Mouse (Mus musculus): ENCODE results near the gene Rasip1. TPM values are rescaled to one million over a fixed set of nuclear protein-coding genes. Genes with fewer than 3 reads are reported as not detected.

Rasip1 gene
- polyA plus RNA-seq, 1 experiment from 2014 or later: 11.7 TPM

DNA sequence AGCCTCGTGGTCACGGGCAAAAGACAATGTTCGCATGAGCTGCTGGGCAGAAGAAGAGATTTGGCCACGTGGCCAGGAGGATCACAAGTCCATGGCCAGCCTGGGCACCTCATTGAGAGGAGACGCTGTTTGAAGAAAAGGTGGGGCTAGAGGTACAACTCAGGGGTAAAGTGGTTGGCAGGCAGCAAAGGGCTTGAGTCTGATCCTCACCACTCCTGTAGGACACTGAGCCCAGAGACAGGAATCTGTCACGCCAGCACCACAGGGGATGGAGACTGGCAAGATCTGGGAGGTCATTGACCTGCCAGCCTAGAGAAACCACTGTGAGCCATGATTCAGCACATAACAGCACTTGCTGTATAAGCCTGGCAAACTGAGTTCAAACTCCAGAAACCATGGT lies 29.8 kb upstream of the Rasip1 start:
- Histone ChIP-seq H3K9ac (replicated peaks) (no peak overlapping the region), H3K27me3 (no peaks in the 10 kb centered on the region), H3K9me3 (no peaks in the 10 kb centered on the region), H3K36me3 (no peaks in the 10 kb centered on the region), H3K4me3 (replicated peaks) (no peak overlapping the region), H3K27ac (no peak overlapping the region), H3K4me2 (no peak overlapping the region), H3K4me1 (replicated peaks) (peaks cover 18% of the 10 kb centered on the region)
- ATAC-seq (ENCODE audit: insufficient number of reproducible peaks, insufficient read depth, low FRiP score, low TSS enrichment, low read depth): no peak
- WGBS: 95% methylated on average over 6 of the region's 6 CpGs

DNA sequence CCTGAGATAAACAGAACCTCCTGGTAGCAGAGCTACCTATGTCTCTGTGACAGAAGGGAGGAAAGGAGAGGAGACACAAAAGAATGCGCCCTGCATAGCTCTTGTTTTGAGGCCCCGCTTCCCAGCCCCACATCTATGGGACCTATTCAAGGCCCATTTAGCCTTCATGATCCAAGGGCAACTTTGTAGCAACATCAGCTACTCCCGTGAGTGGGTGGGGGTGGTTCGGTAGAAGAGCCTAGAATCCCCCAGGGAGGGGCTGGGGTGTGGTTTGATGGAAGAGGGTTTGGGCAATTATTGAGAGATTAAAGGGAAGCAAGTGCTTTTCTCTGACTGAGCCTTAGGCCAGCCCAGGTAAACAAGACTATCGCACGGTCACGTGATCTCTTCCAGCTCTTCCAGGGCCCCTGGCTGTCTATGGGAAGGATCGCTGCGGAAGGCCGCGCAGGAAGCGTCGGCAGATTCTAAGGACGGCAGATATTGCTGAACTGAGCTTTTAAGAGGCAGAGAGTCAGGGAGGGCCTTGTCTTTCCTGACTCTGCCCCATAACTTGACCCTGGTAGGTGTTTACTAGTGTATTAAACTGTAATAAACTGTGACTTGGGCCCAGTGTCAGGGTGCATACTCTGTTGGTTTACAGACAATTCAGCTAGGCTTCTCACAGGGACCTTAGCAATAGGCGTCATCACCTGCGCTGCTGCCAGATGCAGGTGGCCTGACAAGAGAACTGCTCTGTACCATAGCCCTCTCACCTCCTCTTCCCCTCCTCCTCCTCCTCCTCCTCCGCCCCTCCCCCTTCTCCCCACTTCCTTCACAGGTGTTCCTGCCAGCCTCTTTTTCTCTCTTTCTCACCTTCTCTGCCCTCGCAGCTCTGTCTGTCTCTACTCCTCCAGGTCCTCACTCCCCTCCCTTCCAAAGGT lies 28.1 kb upstream of the Rasip1 start:
- no peaks in the 10 kb centered on the region for H3K9me3 ChIP-seq
- H3K4me3 ChIP-seq (replicated peaks): no peak overlapping the region
- H3K9ac ChIP-seq (replicated peaks): no peak overlapping the region
- no peaks in the 10 kb centered on the region for H3K27me3 ChIP-seq
- WGBS: 38% methylated on average over 18 of the region's 18 CpGs
- no peaks in the 10 kb centered on the region for H3K36me3 ChIP-seq
- no peak for ATAC-seq (ENCODE audit: insufficient number of reproducible peaks, insufficient read depth, low FRiP score, low TSS enrichment, low read depth)
- H3K4me1 ChIP-seq (replicated peaks): peaks cover 18% of the 10 kb centered on the region
- H3K4me2 ChIP-seq: no peak overlapping the region
- no peak overlapping the region for H3K27ac ChIP-seq

DNA sequence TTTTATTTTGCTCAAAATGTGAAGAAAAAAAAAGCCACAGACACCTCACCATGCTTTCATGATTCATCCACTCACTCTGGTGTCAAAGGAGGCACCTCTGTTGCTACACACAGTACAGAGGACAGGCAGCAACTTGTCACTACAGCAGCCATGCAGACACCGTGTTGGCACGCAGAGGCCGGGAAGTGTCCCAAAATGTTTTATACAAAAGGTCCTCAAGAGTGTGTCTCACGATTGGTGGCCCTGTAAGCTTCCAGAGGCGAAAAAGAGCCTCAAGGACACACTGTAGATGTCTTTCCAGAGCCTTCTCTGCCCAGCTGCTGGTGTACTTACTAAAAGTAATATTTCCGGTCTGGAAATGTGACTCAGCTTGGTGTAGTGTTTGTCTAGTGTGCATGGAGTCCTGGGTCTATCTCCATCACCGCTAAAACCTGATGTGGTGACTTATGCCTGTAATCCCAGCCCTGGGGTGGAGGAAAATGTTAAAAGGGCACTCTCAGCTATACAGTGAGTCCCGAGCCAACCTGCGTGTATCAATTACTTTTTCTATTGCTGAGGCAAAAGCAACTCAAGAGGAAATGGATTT lies 21.5 kb upstream of the Rasip1 start:
- Histone ChIP-seq H3K4me2 (no peak overlapping the region), H3K4me3 (replicated peaks) (no peak overlapping the region), H3K9me3 (no peaks in the 10 kb centered on the region), H3K36me3 (no peaks in the 10 kb centered on the region), H3K27me3 (no peaks in the 10 kb centered on the region), H3K27ac (no peak overlapping the region), H3K9ac (replicated peaks) (no peak overlapping the region), H3K4me1 (replicated peaks) (peaks cover 9% of the 10 kb centered on the region)
- ATAC-seq (ENCODE audit: insufficient number of reproducible peaks, insufficient read depth, low FRiP score, low TSS enrichment, low read depth): no peak
- 83% methylated on average over 9 of the region's 9 CpGs for WGBS

DNA sequence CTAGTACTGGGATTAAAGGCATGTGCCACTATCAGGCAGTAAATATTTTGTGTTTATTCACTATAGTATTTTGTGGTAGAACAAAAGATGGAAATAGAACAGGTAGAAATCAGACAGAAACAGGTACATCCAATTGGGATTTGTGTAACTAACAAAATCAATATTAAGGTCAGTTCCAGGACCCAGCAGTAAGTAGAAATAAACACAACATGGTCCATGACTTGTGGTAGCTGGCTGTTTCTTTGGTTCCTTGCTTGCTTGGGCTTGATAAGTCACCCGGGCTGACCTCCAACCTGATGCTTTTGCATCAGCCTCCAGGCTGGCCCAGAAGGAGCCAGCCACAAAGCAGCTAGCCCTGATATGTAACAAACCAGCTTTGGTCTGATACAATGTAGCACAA lies 17.8 kb upstream of the Rasip1 start:
- 64% methylated on average over 1 of the region's 1 CpGs for WGBS
- no peaks in the 10 kb centered on the region for H3K27me3 ChIP-seq
- no peak overlapping the region for H3K4me2 ChIP-seq
- H3K9me3 ChIP-seq: no peaks in the 10 kb centered on the region
- no peak overlapping the region for H3K4me3 ChIP-seq (replicated peaks)
- no peak overlapping the region for H3K27ac ChIP-seq
- no peak for ATAC-seq (ENCODE audit: insufficient number of reproducible peaks, insufficient read depth, low FRiP score, low TSS enrichment, low read depth)
- no peaks in the 10 kb centered on the region for H3K36me3 ChIP-seq
- no peaks in the 10 kb centered on the region for H3K4me1 ChIP-seq (replicated peaks)
- H3K9ac ChIP-seq (replicated peaks): no peak overlapping the region

DNA sequence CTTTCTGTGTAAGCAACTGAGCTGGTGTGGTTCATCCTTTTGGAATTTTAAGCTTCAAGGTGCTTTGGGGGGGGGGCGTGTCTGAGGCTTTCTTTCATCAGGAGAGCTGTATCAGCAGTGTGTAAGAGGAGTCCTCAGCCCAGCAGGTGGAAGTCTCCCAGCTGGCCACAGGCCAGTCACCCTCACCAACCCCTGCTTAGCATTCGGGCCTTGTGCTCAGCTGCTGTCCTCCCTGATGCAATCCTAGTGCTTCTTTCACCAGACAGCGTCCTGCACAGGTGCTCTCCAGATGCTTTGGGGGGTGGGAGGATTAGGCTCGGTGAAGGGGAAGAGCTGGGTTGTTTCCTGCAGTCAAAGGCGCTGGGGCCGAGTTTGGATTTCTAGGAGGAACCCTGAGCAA lies 11.0 kb upstream of the Rasip1 start:
- H3K9me3 ChIP-seq: no peaks in the 10 kb centered on the region
- no peak overlapping the region for H3K4me3 ChIP-seq (replicated peaks)
- no peak overlapping the region for H3K27ac ChIP-seq
- H3K36me3 ChIP-seq: no peaks in the 10 kb centered on the region
- H3K4me2 ChIP-seq: no peak overlapping the region
- peaks cover 48% of the 10 kb centered on the region for H3K27me3 ChIP-seq
- no peak overlapping the region for H3K9ac ChIP-seq (replicated peaks)
- no peak for ATAC-seq (ENCODE audit: insufficient number of reproducible peaks, insufficient read depth, low FRiP score, low TSS enrichment, low read depth)
- 17% methylated on average over 6 of the region's 6 CpGs for WGBS
- peaks cover 18% of the 10 kb centered on the region for H3K4me1 ChIP-seq (replicated peaks)

DNA sequence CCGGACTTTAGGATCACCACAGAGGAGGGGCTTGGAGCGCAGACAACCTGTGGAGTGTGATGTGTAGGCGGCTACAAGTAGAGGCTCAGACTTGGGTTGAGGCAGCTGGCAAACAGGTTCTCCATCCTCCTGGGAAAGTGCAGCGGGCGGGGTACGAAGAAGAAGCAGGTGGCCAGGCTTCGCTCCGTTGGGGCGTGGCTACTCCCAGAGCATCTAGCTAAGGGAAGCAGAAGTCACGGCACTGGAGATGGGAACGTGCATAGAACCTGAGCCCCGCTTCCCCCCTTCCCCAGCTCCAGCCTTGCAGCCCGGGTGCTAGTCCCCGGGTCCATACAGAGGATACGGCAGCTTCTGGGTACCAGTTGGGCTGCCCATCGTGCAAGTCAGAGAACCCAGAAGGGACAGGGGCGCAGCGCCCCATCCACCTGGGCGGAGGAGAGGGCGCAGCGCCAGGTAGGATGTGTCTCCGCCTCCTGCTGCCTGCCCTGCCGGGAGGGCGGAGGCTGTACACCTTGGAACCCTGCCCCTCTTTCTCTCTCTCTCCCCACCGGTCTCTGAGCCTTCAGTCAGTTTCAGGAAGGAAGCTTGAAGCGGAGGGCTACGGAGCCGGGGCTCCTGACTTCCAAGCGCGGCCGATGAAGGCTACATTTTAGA lies 10.1 kb upstream of the Rasip1 start, which contains the start of gene Fut1:
Gene Fut1 (plus strand): TSS at position 248 of the 654 bp plus-strand sequence.
- Histone ChIP-seq H3K36me3 (no peaks in the 10 kb centered on the region), H3K27ac (no peak within 1 kb of the TSS), H3K27me3 (peaks cover 48% of the 10 kb centered on the region), H3K4me3 (replicated peaks) (peak within 1 kb of the TSS; percentile 28), H3K4me2 (peak within 1 kb of the TSS; percentile 55), H3K4me1 (replicated peaks) (peaks cover 18% of the 10 kb centered on the region), H3K9ac (replicated peaks) (0 out of 2 replicates have a peak within 1 kb of the TSS, but pooled peaks have one; percentile 5), H3K9me3 (no peaks in the 10 kb centered on the region)
- no peak for ATAC-seq (ENCODE audit: insufficient number of reproducible peaks, insufficient read depth, low FRiP score, low TSS enrichment, low read depth)
- 6% methylated on average over 31 of the region's 31 CpGs for WGBS

DNA sequence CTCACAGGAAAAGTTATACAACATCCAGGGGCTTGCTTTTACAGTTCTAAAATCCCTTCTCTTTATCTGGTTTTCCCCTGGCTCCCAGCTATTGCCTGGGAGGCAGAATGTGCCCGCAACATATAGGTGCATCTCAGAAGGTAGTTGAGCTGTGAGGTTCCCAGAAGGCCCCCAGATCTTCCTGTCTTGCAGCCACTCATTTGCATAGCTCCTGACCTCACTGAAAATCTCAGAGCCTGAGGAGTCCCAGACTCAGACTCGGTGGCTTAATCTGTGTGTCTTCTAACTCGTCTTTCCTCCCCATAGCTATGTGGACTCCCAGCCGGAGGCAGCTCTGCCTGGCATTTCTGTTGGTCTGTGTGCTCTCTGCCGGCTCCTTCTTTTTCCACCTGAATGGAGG lies 9.0 kb upstream of the Rasip1 start:
- no peak overlapping the region for H3K4me3 ChIP-seq (replicated peaks)
- no peak overlapping the region for H3K4me2 ChIP-seq
- no peak for ATAC-seq (ENCODE audit: insufficient number of reproducible peaks, insufficient read depth, low FRiP score, low TSS enrichment, low read depth)
- no peak overlapping the region for H3K27ac ChIP-seq
- H3K9ac ChIP-seq (replicated peaks): no peak overlapping the region
- H3K27me3 ChIP-seq: peaks cover 48% of the 10 kb centered on the region
- no peaks in the 10 kb centered on the region for H3K9me3 ChIP-seq
- H3K4me1 ChIP-seq (replicated peaks): peaks cover 18% of the 10 kb centered on the region
- WGBS: 83% methylated on average over 5 of the region's 5 CpGs
- H3K36me3 ChIP-seq: no peaks in the 10 kb centered on the region

DNA sequence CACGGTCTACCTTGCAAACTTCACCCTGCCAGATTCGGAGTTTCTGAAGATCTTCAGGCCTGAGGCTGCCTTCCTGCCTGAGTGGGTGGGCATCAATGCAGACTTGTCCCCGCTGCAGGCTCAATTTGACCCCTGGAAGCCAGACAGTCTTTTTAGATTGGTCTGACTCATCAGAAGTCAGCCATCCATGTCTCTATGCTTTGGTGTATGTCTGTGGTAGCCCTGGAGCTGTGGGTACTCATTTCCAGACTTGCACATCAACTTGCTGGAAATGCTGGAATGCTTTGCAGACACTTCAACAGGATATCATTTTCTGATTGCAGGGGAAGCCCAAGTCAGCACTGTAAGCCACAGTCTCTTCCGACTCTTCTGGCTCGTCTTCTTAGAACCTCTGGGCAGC lies 7.7 kb upstream of the Rasip1 start:
- 85% methylated on average over 5 of the region's 5 CpGs for WGBS

DNA sequence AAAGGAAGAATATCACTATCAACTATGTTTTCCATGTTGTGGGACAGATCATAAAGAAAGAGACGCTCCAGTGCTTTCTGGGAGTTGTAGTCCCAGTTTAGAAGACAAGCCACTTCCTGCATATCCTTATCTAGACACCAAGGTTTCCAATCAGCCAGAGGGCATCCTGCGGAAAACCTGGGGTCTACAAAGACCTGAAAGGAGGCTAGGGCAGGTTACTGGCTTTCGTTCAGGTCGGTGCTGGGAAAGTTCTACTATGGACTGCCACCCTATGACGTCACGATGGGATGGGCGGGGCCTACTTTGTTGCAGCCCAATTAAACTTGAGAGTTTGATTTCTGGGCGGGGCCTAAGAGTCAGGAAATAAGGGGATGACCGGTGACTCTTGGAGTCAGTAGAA lies 5.8 kb upstream of the Rasip1 start, which contains the start of gene Izumo1:
Gene Izumo1 (plus strand): TSS at position 369 of the 400 bp plus-strand sequence.
- Histone ChIP-seq H3K27ac (no peak within 1 kb of the TSS), H3K27me3 (peaks cover 48% of the 10 kb centered on the region), H3K4me2 (no peak within 1 kb of the TSS), H3K9ac (replicated peaks) (no peak within 1 kb of the TSS), H3K9me3 (no peaks in the 10 kb centered on the region), H3K36me3 (no peaks in the 10 kb centered on the region), H3K4me3 (replicated peaks) (no peak within 1 kb of the TSS), H3K4me1 (replicated peaks) (peaks cover 10% of the 10 kb centered on the region)
- ATAC-seq (ENCODE audit: insufficient number of reproducible peaks, insufficient read depth, low FRiP score, low TSS enrichment, low read depth): no peak
- 29% methylated on average over 9 of the region's 9 CpGs for WGBS

More for the DNA sequence above, 7.7 kb upstream of the Rasip1 start:
- Histone ChIP-seq H3K4me2 (no peak overlapping the region), H3K36me3 (no peaks in the 10 kb centered on the region), H3K4me3 (replicated peaks) (no peak overlapping the region), H3K9ac (replicated peaks) (no peak overlapping the region), H3K27ac (no peak overlapping the region), H3K27me3 (peaks cover 55% of the 10 kb centered on the region), H3K4me1 (replicated peaks) (peaks cover 18% of the 10 kb centered on the region), H3K9me3 (no peaks in the 10 kb centered on the region)
- no peak for ATAC-seq (ENCODE audit: insufficient number of reproducible peaks, insufficient read depth, low FRiP score, low TSS enrichment, low read depth)

DNA sequence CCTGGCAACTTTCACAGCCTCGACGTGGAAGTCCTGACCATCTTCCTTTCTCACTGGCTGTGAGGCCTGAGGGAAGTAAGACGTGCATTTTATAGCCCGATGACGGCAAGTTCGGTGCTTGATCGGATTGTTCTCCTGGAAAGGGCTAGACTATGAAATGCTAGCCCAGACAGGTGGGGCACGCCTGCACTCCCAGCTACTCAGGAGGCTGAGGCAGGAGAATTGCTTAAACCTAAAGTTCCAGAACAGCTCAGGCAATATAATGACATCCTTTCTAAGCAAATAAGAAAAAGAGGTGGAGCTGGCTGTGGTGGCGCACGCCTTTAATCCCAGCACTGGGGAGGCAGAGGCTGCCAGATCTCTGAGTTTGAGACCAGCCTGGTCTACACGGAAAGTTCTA lies 3.8 kb upstream of the Rasip1 start:
- Histone ChIP-seq H3K27ac (no peak overlapping the region), H3K9me3 (no peaks in the 10 kb centered on the region), H3K9ac (replicated peaks) (no peak overlapping the region), H3K4me3 (replicated peaks) (no peak overlapping the region), H3K27me3 (peaks cover 48% of the 10 kb centered on the region), H3K4me1 (replicated peaks) (0 out of 2 replicates have a peak, but pooled peaks cover 4% of the 10 kb centered on the region), H3K36me3 (no peaks in the 10 kb centered on the region), H3K4me2 (no peak overlapping the region)
- ATAC-seq (ENCODE audit: insufficient number of reproducible peaks, insufficient read depth, low FRiP score, low TSS enrichment, low read depth): no peak
- 89% methylated on average over 11 of the region's 11 CpGs for WGBS

DNA sequence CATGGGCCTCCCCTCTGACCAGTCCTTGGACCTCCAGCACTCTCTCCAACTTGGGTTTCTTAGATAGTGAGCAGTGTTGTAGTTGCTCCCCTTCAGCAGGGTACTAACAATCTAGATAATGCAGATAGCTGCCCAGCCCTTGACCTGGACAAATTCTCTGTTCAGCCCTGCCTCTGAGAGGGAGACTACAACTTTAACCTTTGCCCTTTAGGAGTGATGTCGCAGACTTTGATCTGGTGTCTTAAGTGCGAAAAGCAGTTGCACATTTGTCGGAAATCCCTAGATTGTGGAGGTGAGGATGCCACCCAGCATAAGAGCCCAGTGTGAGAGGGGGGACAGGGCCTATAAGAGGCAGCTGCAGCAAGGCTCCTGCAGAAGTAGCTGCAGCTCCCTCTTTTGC lies 2.6 kb upstream of the Rasip1 start:
- H3K4me3 ChIP-seq (replicated peaks): no peak overlapping the region
- no peak for ATAC-seq (ENCODE audit: insufficient number of reproducible peaks, insufficient read depth, low FRiP score, low TSS enrichment, low read depth)
- no peak overlapping the region for H3K4me2 ChIP-seq
- H3K27ac ChIP-seq: no peak overlapping the region
- peaks cover 44% of the 10 kb centered on the region for H3K27me3 ChIP-seq
- WGBS: 32% methylated on average over 3 of the region's 3 CpGs
- no peaks in the 10 kb centered on the region for H3K9me3 ChIP-seq
- H3K36me3 ChIP-seq: no peaks in the 10 kb centered on the region
- H3K4me1 ChIP-seq (replicated peaks): 0 out of 2 replicates have a peak, but pooled peaks cover 4% of the 10 kb centered on the region
- no peak overlapping the region for H3K9ac ChIP-seq (replicated peaks)

Data from limb, embryonic 12.5 days (tissue).